19 mouse cellular contexts compared by ENCODE assay signal in the genomic region with DNA sequence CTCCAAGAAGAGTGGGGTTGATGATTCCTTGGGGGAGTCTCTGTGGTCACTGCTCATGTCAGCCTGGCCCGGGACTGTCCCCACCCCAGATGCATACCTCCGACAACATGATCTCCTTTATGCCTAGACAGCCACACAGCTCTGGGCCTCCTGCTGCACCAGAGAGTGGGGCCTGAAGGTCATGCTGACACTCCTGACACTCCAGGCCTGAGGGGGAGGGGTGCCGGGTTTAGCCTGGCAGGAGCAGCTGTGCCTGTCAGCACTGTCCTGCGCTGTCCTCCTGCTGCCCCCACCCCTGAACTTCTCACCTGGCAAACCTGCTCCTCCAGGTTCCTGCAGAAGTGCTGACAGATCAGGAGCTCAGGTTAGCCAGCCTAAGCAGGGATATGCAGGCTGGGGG.
DNase-seq lines count a peak whose midpoint lies in the region; ATAC-seq and TF ChIP-seq lines count a peak whose summit lies in the region.
"Had no signal": no experiment of that assay in that cellular context is flagged by ENCODE, and none has a peak within 500 bp of the region (broad histone marks: within the 10 kb centered on the region; RNA-seq: fewer than 3 reads in every experiment).

No protein-coding gene starts in this region.

- no peaks in the 10 kb centered on the region for H3K36me3 ChIP-seq in midbrain, embryonic 10.5 days
- H3K36me3 ChIP-seq in midbrain, postnatal 0 days (ENCODE audit: insufficient read depth, low read length): no peaks in the 10 kb centered on the region
- no peaks in the 10 kb centered on the region for H3K36me3 ChIP-seq in embryonic facial prominence, embryonic 10.5 days (replicated peaks)
- H3K36me3 ChIP-seq in heart, embryonic 10.5 days: no peaks in the 10 kb centered on the region
- no peaks in the 10 kb centered on the region for H3K36me3 ChIP-seq in kidney, embryonic 14.5 days (ENCODE audit: control insufficient read depth, insufficient read depth, low read length)
- H3K36me3 ChIP-seq: forebrain, embryonic 15.5 days; liver, embryonic 15.5 days; stomach, embryonic 15.5 days had no signal

- no peak for TF ChIP-seq POLR2A in lung, adult 2 months (IDR thresholded peaks at IDR 0.05; ENCODE audit: borderline replicate concordance, extremely low read depth, low read depth, low read length)

- H3K4me2 ChIP-seq in midbrain, postnatal 0 days (ENCODE audit: low read depth, low read length, poor library complexity, severe bottlenecking): no peak overlapping the region
- no peak overlapping the region for H3K4me2 ChIP-seq in kidney, embryonic 14.5 days (replicated peaks; ENCODE audit: low read depth, low read length)
- H3K4me2 ChIP-seq: forebrain, embryonic 15.5 days; liver, embryonic 15.5 days; stomach, embryonic 15.5 days had no signal

- no peaks in the 10 kb centered on the region for H3K27me3 ChIP-seq in midbrain, embryonic 10.5 days (ENCODE audit: low read depth, poor library complexity, severe bottlenecking)
- no peaks in the 10 kb centered on the region for H3K27me3 ChIP-seq in midbrain, postnatal 0 days (ENCODE audit: insufficient read depth, low read length)
- H3K27me3 ChIP-seq in embryonic facial prominence, embryonic 10.5 days (replicated peaks; ENCODE audit: low read depth, poor library complexity, severe bottlenecking): no peaks in the 10 kb centered on the region
- peaks cover 6% of the 10 kb centered on the region; the same call in 1 of the 2 replicates for H3K27me3 ChIP-seq in heart, embryonic 10.5 days (ENCODE audit: insufficient read depth, poor library complexity, severe bottlenecking)
- H3K27me3 ChIP-seq in kidney, embryonic 14.5 days (ENCODE audit: control insufficient read depth, insufficient read depth, low read length): no peaks in the 10 kb centered on the region
- H3K27me3 ChIP-seq: forebrain, embryonic 15.5 days; liver, embryonic 15.5 days; stomach, embryonic 15.5 days had no signal

- ATAC-seq in midbrain, postnatal 0 days (ENCODE audit: low FRiP score): no peak
- no peak for ATAC-seq in cerebellum, adult (ENCODE audit: insufficient number of reproducible peaks, low FRiP score, low TSS enrichment)
- ATAC-seq in kidney, embryonic 14.5 days (ENCODE audit: low FRiP score, low TSS enrichment): no peak
- ATAC-seq: forebrain, embryonic 15.5 days had no signal

- no peak for TF ChIP-seq CTCF in midbrain, postnatal 0 days (IDR thresholded peaks at IDR 0.05)
- TF ChIP-seq CTCF in lung, adult 2 months (IDR thresholded peaks at IDR 0.05; ENCODE audit: insufficient read depth, low read length): no peak

- intact Hi-C loops in heart, postnatal 10 days (cut with DNase I): no loop called here

- no peak overlapping the region for H3K9ac ChIP-seq in midbrain, postnatal 0 days (replicated peaks; ENCODE audit: low read length, poor library complexity, severe bottlenecking)
- H3K9ac ChIP-seq in kidney, embryonic 14.5 days (ENCODE audit: low read depth, low read length): no peak overlapping the region
- H3K9ac ChIP-seq: forebrain, embryonic 15.5 days; liver, embryonic 15.5 days; stomach, embryonic 15.5 days had no signal

- peaks cover 8% of the 10 kb centered on the region; the same call in 1 of the 2 replicates for H3K4me1 ChIP-seq in midbrain, embryonic 10.5 days
- no peaks in the 10 kb centered on the region for H3K4me1 ChIP-seq in midbrain, postnatal 0 days (ENCODE audit: insufficient read depth, low read length)
- H3K4me1 ChIP-seq in embryonic facial prominence, embryonic 10.5 days: peaks cover 11% of the 10 kb centered on the region
- peaks cover 17% of the 10 kb centered on the region for H3K4me1 ChIP-seq in heart, embryonic 10.5 days
- no peaks in the 10 kb centered on the region for H3K4me1 ChIP-seq in lung, adult 2 months (ENCODE audit: control insufficient read depth, insufficient read depth, low read length)
- no peaks in the 10 kb centered on the region for H3K4me1 ChIP-seq in kidney, embryonic 14.5 days (ENCODE audit: control insufficient read depth, insufficient read depth, low read length)
- H3K4me1 ChIP-seq: liver, embryonic 15.5 days; stomach, embryonic 15.5 days had no signal

- no peak overlapping the region for H3K4me3 ChIP-seq in midbrain, embryonic 10.5 days
- H3K4me3 ChIP-seq in midbrain, postnatal 0 days (ENCODE audit: low read depth, low read length): no peak overlapping the region
- H3K4me3 ChIP-seq in embryonic facial prominence, embryonic 10.5 days: no peak overlapping the region
- H3K4me3 ChIP-seq in heart, embryonic 10.5 days: no peak overlapping the region
- H3K4me3 ChIP-seq in lung, adult 2 months (replicated peaks; ENCODE audit: extremely low read depth, low read depth, low read length): no peak overlapping the region
- H3K4me3 ChIP-seq in kidney, embryonic 14.5 days (ENCODE audit: low read length): no peak overlapping the region
- H3K4me3 ChIP-seq: forebrain, embryonic 15.5 days; liver, embryonic 15.5 days; myocyte; stomach, embryonic 15.5 days had no signal

- H3K27ac ChIP-seq in midbrain, embryonic 10.5 days (replicated peaks): 0 out of 2 replicates have a peak overlapping the region, but pooled peaks have one; percentile 20
- H3K27ac ChIP-seq in midbrain, postnatal 0 days (ENCODE audit: low read depth, low read length): no peak overlapping the region
- peak overlapping the region; percentile 10; the same call in 1 of the 2 replicates for H3K27ac ChIP-seq in embryonic facial prominence, embryonic 10.5 days (replicated peaks)
- H3K27ac ChIP-seq in heart, embryonic 10.5 days: peak overlapping the region; percentile 67
- no peak overlapping the region for H3K27ac ChIP-seq in kidney, embryonic 14.5 days (ENCODE audit: low read depth, low read length)
- H3K27ac ChIP-seq: forebrain, embryonic 15.5 days; liver, embryonic 15.5 days; stomach, embryonic 15.5 days had no signal

- no peak for DNase-seq in midbrain, embryonic 10.5 days (ENCODE audit: low spot score)
- no peak for DNase-seq in midbrain, postnatal 0 days (ENCODE audit: low spot score)
- DNase-seq in embryonic facial prominence, embryonic 10.5 days (ENCODE audit: low spot score): no peak
- no peak for DNase-seq in heart, embryonic 10.5 days (ENCODE audit: low spot score)
- peak; percentile 66 to 70 for DNase-seq in heart, postnatal 10 days
- no peak for DNase-seq in lung, adult 2 months
- DNase-seq: adrenal gland, postnatal 36 days; cerebellum, adult 8-10 months; kidney, adult 18-20 months; kidney, postnatal 4 days; lung, postnatal 14 days; spleen, adult 18-20 months; thymus, adult 2 months had no signal

- 54% methylated on average over 4 of the region's 4 CpGs for WGBS in midbrain, embryonic 10.5 days
- WGBS in midbrain, postnatal 0 days: 64% methylated on average over 4 of the region's 4 CpGs
- WGBS in embryonic facial prominence, embryonic 10.5 days: 52% methylated on average over 4 of the region's 4 CpGs
- 19% methylated on average over 4 of the region's 4 CpGs for WGBS in heart, embryonic 10.5 days
- WGBS in lung, adult 2 months: 14% methylated on average over 4 of the region's 4 CpGs
- 40% methylated on average over 4 of the region's 4 CpGs for WGBS in kidney, embryonic 14.5 days

- H3K9me3 ChIP-seq in midbrain, embryonic 10.5 days (replicated peaks): no peaks in the 10 kb centered on the region; the same call in 1 of the 2 replicates
- H3K9me3 ChIP-seq in midbrain, postnatal 0 days (ENCODE audit: low read length): no peaks in the 10 kb centered on the region
- H3K9me3 ChIP-seq in embryonic facial prominence, embryonic 10.5 days: peaks cover 6% of the 10 kb centered on the region; the same call in 1 of the 2 replicates
- H3K9me3 ChIP-seq in heart, embryonic 10.5 days: peaks cover 4% of the 10 kb centered on the region
- no peaks in the 10 kb centered on the region for H3K9me3 ChIP-seq in kidney, embryonic 14.5 days (ENCODE audit: control insufficient read depth, low read length)
- H3K9me3 ChIP-seq: forebrain, embryonic 15.5 days; liver, embryonic 15.5 days; stomach, embryonic 15.5 days had no signal

Comparison
In these comparisons a context has a peak if more than half of its experiments do, and no peak if none do; other contexts are left out.
1. DNase-seq: peak in heart, postnatal 10 days (2 of 2); none in midbrain, embryonic 10.5 days (single experiment), midbrain, postnatal 0 days (single experiment), embryonic facial prominence, embryonic 10.5 days (single experiment), heart, embryonic 10.5 days (single experiment) and lung, adult 2 months (single experiment).
2. H3K27ac ChIP-seq: peak in midbrain, embryonic 10.5 days (single experiment), embryonic facial prominence, embryonic 10.5 days (single experiment) and heart, embryonic 10.5 days (single experiment); none in midbrain, postnatal 0 days (single experiment) and kidney, embryonic 14.5 days (single experiment).